In genomic region chr2:118786525-118786924, GRCm38 (mm10) we compare ENCODE assay signal across 39 mouse cellular contexts. TPM values are rescaled to one million over a fixed set of nuclear protein-coding genes. Genes with fewer than 3 reads are reported as not detected.
"Had no signal": no experiment of that assay in that cellular context is flagged by ENCODE, and none has a peak within 500 bp of the region (broad histone marks: within the 10 kb centered on the region; RNA-seq: fewer than 3 reads in every experiment).

No protein-coding gene starts in this region.

- H3K4me2 ChIP-seq: heart, embryonic 11.5 days; heart, embryonic 13.5 days; heart, embryonic 15.5 days; hindbrain, embryonic 13.5 days; hindbrain, embryonic 15.5 days; kidney, embryonic 15.5 days; limb, embryonic 13.5 days; limb, embryonic 15.5 days; liver, embryonic 15.5 days had no signal

- H3K4me3 ChIP-seq: heart, adult 2 months; heart, embryonic 13.5 days; heart, embryonic 15.5 days; hindbrain, embryonic 13.5 days; hindbrain, embryonic 15.5 days; kidney, embryonic 15.5 days; limb, embryonic 13.5 days; limb, embryonic 15.5 days; liver, embryonic 15.5 days had no signal

- DNase-seq: gastrocnemius, postnatal 14 days; gastrocnemius, postnatal 36 days; heart, adult 2 months; heart, postnatal 14 days; heart, postnatal 36 days; kidney, adult 11 months; kidney, adult 2 months; kidney, adult 9 months; kidney, postnatal 14 days; kidney, postnatal 36 days; layer of hippocampus, adult 9-11 months; layer of hippocampus, postnatal 36 days; left cerebral cortex, postnatal 4 days; lung, adult 18-20 months had no signal

- H3K9me3 ChIP-seq: heart, embryonic 13.5 days; heart, embryonic 15.5 days; hindbrain, embryonic 13.5 days; hindbrain, embryonic 15.5 days; kidney, embryonic 15.5 days; limb, embryonic 13.5 days; limb, embryonic 15.5 days; liver, embryonic 15.5 days had no signal

- H3K27me3 ChIP-seq: hindbrain, embryonic 15.5 days had no signal

- H3K36me3 ChIP-seq: heart, embryonic 13.5 days; heart, embryonic 15.5 days; kidney, embryonic 15.5 days; limb, embryonic 13.5 days; limb, embryonic 15.5 days; liver, embryonic 15.5 days had no signal

- ATAC-seq: hindbrain, postnatal 0 days; intestine, embryonic 16.5 days had no signal

- H3K27ac ChIP-seq: heart, adult 2 months; heart, embryonic 13.5 days; heart, embryonic 15.5 days; hindbrain, embryonic 13.5 days; hindbrain, embryonic 15.5 days; hindbrain, postnatal 0 days; kidney, embryonic 15.5 days; kidney, postnatal 0 days; limb, embryonic 13.5 days; limb, embryonic 15.5 days; liver, embryonic 15.5 days had no signal

- H3K9ac ChIP-seq: heart, embryonic 13.5 days; heart, embryonic 15.5 days; hindbrain, embryonic 13.5 days; hindbrain, embryonic 15.5 days; kidney, embryonic 15.5 days; limb, embryonic 13.5 days; limb, embryonic 15.5 days; liver, embryonic 15.5 days had no signal

RNA-seq across cellular contexts. Expression of gene Disp2, which starts 7.0 kb away (rescaled TPM):
- total RNA-seq: gastrocnemius, postnatal 36 days; hematopoietic stem cell, adult 5-6 weeks had no signal

RNA-seq across cellular contexts. Expression of gene Phgr1, which starts 14.0 kb away (rescaled TPM):
- total RNA-seq: gastrocnemius, adult 18-20 months; gastrocnemius, adult 8-10 months; gastrocnemius, postnatal 14 days; gastrocnemius, postnatal 36 days; heart, adult 2 months; heart, postnatal 14 days; heart, postnatal 36 days; hematopoietic stem cell, adult 5-6 weeks; hindbrain, postnatal 0 days; layer of hippocampus, adult 18-20 months; layer of hippocampus, adult 8-10 months; layer of hippocampus, postnatal 14 days; layer of hippocampus, postnatal 36 days; left cerebral cortex, adult 18-20 months; left cerebral cortex, adult 8-10 months; left cerebral cortex, postnatal 10 days; left cerebral cortex, postnatal 25 days; left cerebral cortex, postnatal 4 days had no signal
- polyA plus RNA-seq: heart, adult 2 months; heart, embryonic 11.5 days; heart, embryonic 13.5 days; heart, embryonic 15.5 days; heart, postnatal 0 days; hindbrain, embryonic 11.5 days; hindbrain, embryonic 13.5 days; hindbrain, embryonic 15.5 days; hindbrain, postnatal 0 days; kidney, adult 2 months; kidney, embryonic 15.5 days; kidney, postnatal 0 days; limb, embryonic 11.5 days; limb, embryonic 13.5 days; liver, embryonic 15.5 days had no signal
